Mouse (Mus musculus): Measurements from ENCODE around the gene Camk1d. TPM values are rescaled to one million over a fixed set of nuclear protein-coding genes. Genes with fewer than 3 reads are reported as not detected.

Camk1d gene
- polyA plus RNA-seq, 1 experiment: 9.0 TPM

- under 1% methylated on average over 49 of the region's 49 CpGs for WGBS
- DNase-seq (ENCODE audit: low read depth, low spot score): no peak
These were observed 747 bp downstream of the Camk1d start for GRCm38 (mm10) chr2:5713325-5714210.

- DNase-seq (ENCODE audit: low read depth, low spot score): no peak
- 39% methylated on average over 7 of the region's 7 CpGs for WGBS
These were observed 2.1 kb downstream of the Camk1d start for GRCm38 (mm10) chr2:5712255-5712654.

GRCm38 (mm10) chr2:5709911-5710310 is 4.4 kb downstream of the Camk1d start:
- DNase-seq (ENCODE audit: low read depth, low spot score): no peak
- 83% methylated on average over 4 of the region's 4 CpGs for WGBS

GRCm38 (mm10) chr2:5707871-5708733 is 6.2 kb downstream of the Camk1d start:
- DNase-seq (ENCODE audit: low read depth, low spot score): no peak
- 51% methylated on average over 10 of the region's 10 CpGs for WGBS

GRCm38 (mm10) chr2:5706618-5707017 is 7.7 kb downstream of the Camk1d start:
- 74% methylated on average over 4 of the region's 4 CpGs for WGBS
- DNase-seq (ENCODE audit: low read depth, low spot score): no peak

GRCm38 (mm10) chr2:5702370-5702769 is 11.9 kb downstream of the Camk1d start:
- WGBS: 83% methylated on average over 2 of the region's 2 CpGs
- no peak for DNase-seq (ENCODE audit: low read depth, low spot score)

- 96% methylated on average over 3 of the region's 3 CpGs for WGBS
- DNase-seq (ENCODE audit: low read depth, low spot score): no peak
These were observed 13.4 kb downstream of the Camk1d start for GRCm38 (mm10) chr2:5700931-5701330.

- 84% methylated on average over 8 of the region's 8 CpGs for WGBS
- DNase-seq (ENCODE audit: low read depth, low spot score): no peak
These were observed 15.9 kb downstream of the Camk1d start for GRCm38 (mm10) chr2:5698451-5698850.

GRCm38 (mm10) chr2:5694094-5694493 is 20.2 kb downstream of the Camk1d start:
- WGBS: 86% methylated on average over 9 of the region's 9 CpGs
- DNase-seq (ENCODE audit: low read depth, low spot score): no peak

GRCm38 (mm10) chr2:5691729-5692128 is 22.6 kb downstream of the Camk1d start:
- DNase-seq (ENCODE audit: low read depth, low spot score): no peak
- 86% methylated on average over 3 of the region's 3 CpGs for WGBS

GRCm38 (mm10) chr2:5683366-5683765 is 30.9 kb downstream of the Camk1d start:
- 81% methylated on average over 4 of the region's 4 CpGs for WGBS
- no peak for DNase-seq (ENCODE audit: low read depth, low spot score)

- DNase-seq (ENCODE audit: low read depth, low spot score): no peak
- WGBS: 86% methylated on average over 8 of the region's 8 CpGs
These were observed 32.4 kb downstream of the Camk1d start for GRCm38 (mm10) chr2:5681909-5682308.

GRCm38 (mm10) chr2:5681302-5681701 is 33.0 kb downstream of the Camk1d start:
- WGBS: 85% methylated on average over 7 of the region's 7 CpGs
- DNase-seq (ENCODE audit: low read depth, low spot score): no peak

- no peak for DNase-seq (ENCODE audit: low read depth, low spot score)
- WGBS: 79% methylated on average over 2 of the region's 2 CpGs
These were observed 35.3 kb downstream of the Camk1d start for GRCm38 (mm10) chr2:5679055-5679454.

- WGBS: 79% methylated on average over 2 of the region's 2 CpGs
These were observed 36.8 kb downstream of the Camk1d start for GRCm38 (mm10) chr2:5677472-5677871.

GRCm38 (mm10) chr2:5676786-5677185 is 37.5 kb downstream of the Camk1d start:
- WGBS: 56% methylated on average over 8 of the region's 8 CpGs

More at GRCm38 (mm10) chr2:5677472-5677871, 36.8 kb downstream of the Camk1d start:
- no peak for DNase-seq (ENCODE audit: low read depth, low spot score)

GRCm38 (mm10) chr2:5676143-5676483 is 38.2 kb downstream of the Camk1d start:
- WGBS: 76% methylated on average over 9 of the region's 9 CpGs

More at GRCm38 (mm10) chr2:5676786-5677185, 37.5 kb downstream of the Camk1d start:
- no peak for DNase-seq (ENCODE audit: low read depth, low spot score)

GRCm38 (mm10) chr2:5675431-5676142 is 38.7 kb downstream of the Camk1d start:
- 91% methylated on average over 12 of the region's 12 CpGs for WGBS
- no peak for DNase-seq (ENCODE audit: low read depth, low spot score)

More at GRCm38 (mm10) chr2:5676143-5676483, 38.2 kb downstream of the Camk1d start:
- no peak for DNase-seq (ENCODE audit: low read depth, low spot score)

- WGBS: 96% methylated on average over 9 of the region's 9 CpGs
- DNase-seq (ENCODE audit: low read depth, low spot score): no peak
These were observed 39.8 kb downstream of the Camk1d start for GRCm38 (mm10) chr2:5674512-5674911.

GRCm38 (mm10) chr2:5673816-5674215 is 40.5 kb downstream of the Camk1d start:
- WGBS: 52% methylated on average over 6 of the region's 6 CpGs
- DNase-seq (ENCODE audit: low read depth, low spot score): no peak
